Mouse (Mus musculus) forebrain, embryonic 12.5 days (tissue): ENCODE data around the gene Dgat2. TPM values are rescaled to one million over a fixed set of nuclear protein-coding genes. Genes with fewer than 3 reads are reported as not detected.

Experiments used
- ATAC-seq: fragments of 200-750 bp; cut with Nextera tagmentation; 2 replicates; pipeline ENCODE4 v1.8.0; 2017; ENCODE audit warnings: moderate TSS enrichment; ENCODE audit not compliant: low FRiP score
- H3K27ac ChIP-seq: fragments of 300-500 bp; sonication (generic); 2 replicates; pipeline ENCODE4 v1.5.1; 2016; ENCODE audit warnings: mild to moderate bottlenecking
- H3K27me3 ChIP-seq: fragments of 300-500 bp; sonication (generic); 2 replicates; pipeline ENCODE4 v1.6.1; 2016; ENCODE audit warnings: mild to moderate bottlenecking
- H3K36me3 ChIP-seq: fragments of 300-500 bp; sonication (generic); replicated peaks from 2 replicates; pipeline ENCODE4 v1.6.1; 2016; ENCODE audit warnings: mild to moderate bottlenecking
- H3K4me1 ChIP-seq: fragments of 300-500 bp; sonication (generic); 2 replicates; pipeline ENCODE4 v1.6.1; 2016
- H3K4me2 ChIP-seq: fragments of 300-500 bp; sonication (generic); 2 replicates; pipeline ENCODE4 v1.6.1; 2016; ENCODE audit warnings: mild to moderate bottlenecking, moderate library complexity
- H3K4me3 ChIP-seq: fragments of 300-500 bp; sonication (generic); replicated peaks from 2 replicates; pipeline ENCODE4 v1.5.1; 2016; ENCODE audit warnings: mild to moderate bottlenecking
- H3K9ac ChIP-seq: fragments of 300-500 bp; sonication (generic); 2 replicates; pipeline ENCODE4 v1.6.1; 2016; ENCODE audit warnings: mild to moderate bottlenecking
- H3K9me3 ChIP-seq: fragments of 300-500 bp; sonication (generic); 2 replicates; pipeline ENCODE4 v1.6.1; 2016
- WGBS: fragments of 180-500 bp; shearing (Covaris S2); methylation state at CpG from one replicate; pipeline ENCODE4 v1.1.7; 2016; 5-methylcytosine and 5-hydroxymethylcytosine counted together
- polyA plus RNA-seq: library from polyadenylated mRNA; unstranded; fragments of >200 nt; fragmentation: Nextera tagmentation; extraction: Ambion mirVana; gene quantifications from 2 replicates; pipeline ENCODE4 v1.2.1, GENCODE M21; 2016

The Dgat2 gene
- polyA plus RNA-seq, 1 experiment from 2014 or later: 8.6 TPM

DNA sequence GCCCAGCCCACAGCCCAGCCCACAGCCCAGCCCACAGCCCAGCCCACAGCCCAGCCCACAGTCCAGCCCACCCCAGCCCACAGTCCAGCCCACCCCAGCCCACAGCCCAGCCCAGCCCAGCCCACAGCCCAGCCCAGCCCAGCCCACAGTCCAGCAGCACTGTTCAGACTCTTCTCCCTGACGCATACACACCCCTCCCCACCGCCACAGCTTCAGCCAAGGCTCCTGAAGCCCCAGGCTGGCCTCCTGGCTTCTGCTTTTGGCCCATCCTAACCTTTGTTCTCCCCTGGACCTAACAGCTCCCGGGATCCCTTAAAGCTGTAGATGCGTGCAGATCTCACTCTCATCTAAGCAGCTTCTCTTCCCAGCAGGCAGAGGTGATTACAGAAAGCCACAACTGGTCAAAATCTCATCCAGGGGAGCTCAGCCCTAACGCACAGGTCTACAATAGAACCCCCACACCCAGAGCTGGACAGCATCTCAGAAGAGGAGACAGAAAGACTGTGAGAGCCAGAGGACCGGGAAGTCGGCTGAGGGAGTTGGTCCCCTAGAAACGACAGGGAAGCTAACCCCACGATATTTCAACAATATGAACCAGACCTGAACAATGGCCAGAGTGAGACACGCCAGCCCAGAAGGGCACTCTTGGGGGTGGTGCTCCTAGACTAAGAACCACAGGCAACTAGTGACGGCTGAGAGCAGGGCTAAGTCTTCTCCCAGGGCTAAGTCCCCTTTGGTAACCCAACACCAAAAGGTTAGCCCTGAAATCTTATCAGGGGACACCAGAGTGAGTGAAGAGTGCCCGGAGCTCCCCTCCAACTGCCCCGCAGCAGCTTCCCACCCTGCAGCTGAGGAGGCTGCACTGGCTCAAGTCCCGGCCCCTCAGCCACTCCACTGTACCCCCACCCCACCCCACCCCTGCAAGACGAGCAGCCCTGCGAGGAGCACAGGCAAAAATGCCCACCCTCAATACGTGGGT lies 26.9 kb downstream of the Dgat2 start:
- Histone ChIP-seq H3K27me3 (no peaks in the 10 kb centered on the region), H3K9ac (peak overlapping the region; percentile 25; the same call in 1 of the 2 replicates), H3K4me2 (peak overlapping the region; percentile 49), H3K36me3 (no peaks in the 10 kb centered on the region), H3K4me3 (peak overlapping the region; percentile 18; the same call in 1 of the 2 replicates), H3K4me1 (peaks cover 14% of the 10 kb centered on the region), H3K27ac (0 out of 2 replicates have a peak overlapping the region, but pooled peaks have one; percentile 20), H3K9me3 (no peaks in the 10 kb centered on the region)
- WGBS: 23% methylated on average over 17 of the region's 17 CpGs
- ATAC-seq: peak; percentile 68

DNA sequence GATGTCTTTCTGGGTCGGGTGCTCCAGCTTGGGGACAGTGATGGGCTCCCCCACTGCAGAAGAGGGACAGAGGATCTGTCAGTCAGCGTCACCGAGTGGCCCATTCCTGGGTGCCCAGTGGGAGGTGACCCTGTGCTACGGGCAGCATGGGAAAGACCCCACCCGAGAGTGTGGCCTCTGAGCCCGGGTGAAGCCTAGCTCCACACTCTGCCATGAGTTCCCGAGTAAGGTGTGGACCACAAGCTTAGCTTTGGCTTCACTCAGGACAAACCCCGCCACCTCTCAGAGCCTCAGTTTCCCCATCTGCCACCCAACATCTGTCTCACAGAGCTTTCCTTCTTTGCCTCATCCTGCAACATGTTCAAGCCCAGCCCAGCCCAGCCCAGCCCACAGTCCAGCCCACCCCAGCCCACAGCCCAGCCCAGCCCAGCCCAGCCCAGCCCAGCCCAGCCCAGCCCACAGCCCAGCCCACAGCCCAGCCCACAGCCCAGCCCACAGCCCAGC lies 27.8 kb downstream of the Dgat2 start:
- peak; percentile 67 for ATAC-seq
- H3K4me2 ChIP-seq: no peak overlapping the region
- H3K9me3 ChIP-seq: no peaks in the 10 kb centered on the region
- H3K4me3 ChIP-seq: no peak overlapping the region
- no peaks in the 10 kb centered on the region for H3K27me3 ChIP-seq
- no peaks in the 10 kb centered on the region for H3K36me3 ChIP-seq
- no peak overlapping the region for H3K27ac ChIP-seq
- H3K9ac ChIP-seq: no peak overlapping the region
- peaks cover 14% of the 10 kb centered on the region for H3K4me1 ChIP-seq
- WGBS: 55% methylated on average over 8 of the region's 8 CpGs

DNA sequence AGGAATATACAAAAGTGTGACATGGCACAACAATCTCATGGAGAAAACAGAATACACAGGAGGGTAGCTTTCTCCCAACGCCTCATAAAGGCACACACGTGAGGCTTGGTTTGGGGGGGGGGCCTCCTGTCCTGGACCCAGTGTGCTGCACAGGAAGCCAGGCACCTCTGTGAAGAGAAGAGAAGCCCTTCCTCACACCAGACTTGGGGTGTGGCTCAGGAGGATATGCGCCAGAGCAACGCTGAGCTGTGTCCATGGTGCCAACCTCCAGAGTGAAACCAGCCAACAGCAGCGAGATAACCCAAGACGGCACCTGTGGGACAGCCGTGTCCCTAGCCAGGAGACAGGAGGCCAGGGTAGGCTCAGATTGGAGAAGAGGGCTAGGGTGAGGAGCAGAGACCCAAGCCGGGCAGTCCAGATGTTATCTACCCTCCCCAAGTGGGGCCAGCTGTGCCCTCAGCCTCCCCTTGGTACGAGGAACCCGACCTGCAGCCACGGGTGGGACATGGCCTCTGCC lies 28.8 kb downstream of the Dgat2 start:
- 93% methylated on average over 11 of the region's 11 CpGs for WGBS
- Histone ChIP-seq H3K9me3 (no peaks in the 10 kb centered on the region), H3K36me3 (no peaks in the 10 kb centered on the region), H3K4me2 (no peak overlapping the region), H3K27me3 (no peaks in the 10 kb centered on the region), H3K9ac (no peak overlapping the region), H3K27ac (no peak overlapping the region), H3K4me1 (peaks cover 14% of the 10 kb centered on the region), H3K4me3 (no peak overlapping the region)
- ATAC-seq: no peak

DNA sequence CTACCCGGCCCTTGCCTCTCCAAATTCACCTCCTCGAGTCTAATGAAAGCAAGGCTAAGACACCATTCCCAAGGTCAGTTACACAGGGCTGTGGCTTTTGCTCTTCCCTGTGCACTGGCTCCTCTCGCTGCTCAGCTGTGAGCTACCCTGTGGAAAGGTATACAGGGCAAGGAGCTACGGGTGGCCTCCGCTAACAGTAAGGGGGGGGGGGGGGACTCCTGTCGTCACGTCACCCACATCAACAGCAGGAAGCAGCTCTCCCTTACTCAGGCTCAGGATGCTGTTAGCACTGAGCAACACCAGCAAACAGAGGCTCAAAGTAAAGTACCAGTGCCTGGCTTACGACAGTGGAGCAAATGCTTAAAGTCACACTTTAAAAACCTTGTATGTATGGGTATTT lies 29.8 kb downstream of the Dgat2 start:
- H3K4me1 ChIP-seq: peaks cover 14% of the 10 kb centered on the region
- no peak for ATAC-seq
- no peaks in the 10 kb centered on the region for H3K36me3 ChIP-seq
- H3K9me3 ChIP-seq: no peaks in the 10 kb centered on the region
- WGBS: 87% methylated on average over 8 of the region's 8 CpGs
- H3K4me2 ChIP-seq: no peak overlapping the region
- H3K9ac ChIP-seq: no peak overlapping the region
- no peak overlapping the region for H3K4me3 ChIP-seq
- no peak overlapping the region for H3K27ac ChIP-seq
- H3K27me3 ChIP-seq: no peaks in the 10 kb centered on the region

DNA sequence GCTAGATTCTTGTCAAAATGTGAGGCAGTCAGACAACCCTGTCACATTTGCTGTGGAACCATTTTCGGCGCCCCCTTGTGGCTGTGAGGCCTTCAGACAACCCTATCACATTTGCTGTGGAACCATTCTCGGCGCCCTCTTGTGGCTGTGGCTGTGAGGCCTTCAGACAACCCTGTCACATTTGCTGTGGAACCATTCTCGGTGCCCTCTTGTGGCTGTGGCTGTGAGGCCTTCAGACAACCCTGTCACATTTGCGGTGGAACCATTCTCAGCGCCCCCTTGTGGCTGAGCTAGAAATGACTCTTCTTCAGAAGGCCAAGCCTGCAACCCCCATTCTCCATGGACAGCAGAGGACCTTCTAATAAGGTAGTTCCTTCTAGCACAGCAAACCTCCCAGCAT lies 31.2 kb downstream of the Dgat2 start:
- Histone ChIP-seq H3K4me3 (no peak overlapping the region), H3K27ac (no peak overlapping the region), H3K4me2 (no peak overlapping the region), H3K27me3 (no peaks in the 10 kb centered on the region), H3K9ac (no peak overlapping the region), H3K4me1 (peaks cover 14% of the 10 kb centered on the region), H3K36me3 (no peaks in the 10 kb centered on the region), H3K9me3 (no peaks in the 10 kb centered on the region)
- ATAC-seq: peak; percentile 50; the same call in 1 of the 2 replicates
- 7% methylated on average over 7 of the region's 7 CpGs for WGBS

DNA sequence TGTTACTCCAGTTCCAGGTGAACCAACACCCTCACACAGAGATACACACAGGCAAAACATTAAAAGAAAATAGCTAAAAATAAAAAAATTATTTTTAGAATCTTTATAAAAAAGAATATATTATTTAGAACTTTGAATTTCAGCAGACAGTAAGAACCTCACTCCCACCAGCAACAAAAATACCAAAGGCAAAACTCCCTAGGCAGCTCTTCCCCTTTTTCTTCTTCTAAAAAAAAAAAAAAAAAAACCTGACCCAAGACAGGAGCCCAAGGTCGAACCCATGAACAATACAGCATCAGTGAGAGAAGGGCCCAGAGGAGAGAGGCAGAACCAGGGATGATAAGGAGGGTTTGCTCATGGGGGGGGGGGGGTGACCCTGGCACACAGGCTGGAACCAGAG lies 33.5 kb downstream of the Dgat2 start:
- Histone ChIP-seq H3K27ac (no peak overlapping the region), H3K4me2 (no peak overlapping the region), H3K36me3 (no peaks in the 10 kb centered on the region), H3K27me3 (no peaks in the 10 kb centered on the region), H3K9ac (no peak overlapping the region), H3K9me3 (no peaks in the 10 kb centered on the region), H3K4me1 (no peaks in the 10 kb centered on the region), H3K4me3 (no peak overlapping the region)
- ATAC-seq: no peak
- 61% methylated on average over 1 of the region's 1 CpGs for WGBS

DNA sequence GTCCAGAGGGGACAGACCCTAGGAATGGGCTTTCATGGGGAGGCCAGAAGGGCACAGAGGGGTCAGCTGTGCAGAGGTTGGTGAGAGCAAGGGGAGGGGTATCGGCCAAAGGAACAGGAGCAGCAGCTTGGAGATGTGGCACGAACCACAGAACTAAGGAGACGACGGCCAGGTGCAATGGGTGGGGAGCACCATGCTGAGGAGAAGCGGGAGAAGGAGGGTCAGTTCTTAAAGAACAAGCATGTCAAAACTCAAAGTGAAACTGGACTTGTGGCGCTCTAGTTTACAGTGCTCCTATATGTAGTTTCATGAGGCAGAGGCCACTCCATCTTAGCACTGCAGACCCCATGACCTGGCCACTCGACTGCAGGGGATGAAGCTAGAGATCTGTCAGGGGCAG lies 35.0 kb downstream of the Dgat2 start:
- WGBS: 83% methylated on average over 7 of the region's 7 CpGs
- no peak for ATAC-seq
- Histone ChIP-seq H3K9me3 (no peaks in the 10 kb centered on the region), H3K36me3 (no peaks in the 10 kb centered on the region), H3K4me2 (no peak overlapping the region), H3K4me3 (no peak overlapping the region), H3K4me1 (no peaks in the 10 kb centered on the region), H3K27ac (no peak overlapping the region), H3K27me3 (no peaks in the 10 kb centered on the region), H3K9ac (no peak overlapping the region)

DNA sequence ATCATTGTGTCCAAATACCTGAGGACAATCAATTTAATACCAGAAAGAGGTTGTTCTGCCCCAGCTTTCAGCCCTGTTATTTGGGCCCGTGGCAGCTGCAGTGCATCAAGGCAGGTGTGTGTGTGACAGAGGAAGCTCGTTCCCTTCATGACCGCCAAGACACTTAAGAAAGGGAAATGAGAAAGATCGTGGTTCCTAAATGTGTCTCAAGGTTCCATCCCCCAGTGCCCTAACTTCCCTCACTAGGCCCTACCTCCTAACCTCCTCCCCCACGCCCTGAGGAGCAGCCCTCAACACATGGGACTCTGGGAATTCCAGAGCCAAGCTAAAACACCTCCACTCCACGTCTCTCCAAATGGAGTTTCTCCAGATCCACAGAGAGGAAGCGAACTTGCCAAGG lies 35.6 kb downstream of the Dgat2 start:
- 82% methylated on average over 7 of the region's 7 CpGs for WGBS
- no peaks in the 10 kb centered on the region for H3K36me3 ChIP-seq
- no peak overlapping the region for H3K9ac ChIP-seq
- H3K4me3 ChIP-seq: no peak overlapping the region
- 0 out of 2 replicates have a peak, but pooled peaks cover 2% of the 10 kb centered on the region for H3K27me3 ChIP-seq
- no peak overlapping the region for H3K27ac ChIP-seq
- H3K4me2 ChIP-seq: no peak overlapping the region
- H3K4me1 ChIP-seq: peaks cover 5% of the 10 kb centered on the region
- H3K9me3 ChIP-seq: no peaks in the 10 kb centered on the region
- ATAC-seq: no peak

DNA sequence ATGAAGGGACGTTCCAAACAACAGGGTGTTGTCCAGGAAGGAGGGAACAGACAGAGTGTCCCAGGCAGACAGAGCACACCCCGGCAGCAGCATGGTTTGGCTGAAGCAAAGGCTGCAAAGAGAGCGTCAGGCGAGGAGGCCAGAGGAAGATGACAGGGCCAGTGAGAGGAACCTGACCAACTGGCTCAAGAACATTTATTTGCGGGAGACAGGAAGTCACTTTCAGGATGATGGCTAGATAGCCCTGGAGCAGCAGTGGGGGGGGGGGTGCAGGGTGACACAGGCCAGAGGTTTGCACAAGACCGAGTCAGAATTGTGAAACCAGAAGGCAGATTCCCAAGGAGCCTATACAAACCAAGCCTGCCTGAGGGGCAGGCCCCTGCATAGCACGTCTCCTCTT lies 36.5 kb downstream of the Dgat2 start:
- Histone ChIP-seq H3K27me3 (0 out of 2 replicates have a peak, but pooled peaks cover 2% of the 10 kb centered on the region), H3K36me3 (no peaks in the 10 kb centered on the region), H3K4me3 (no peak overlapping the region), H3K9ac (no peak overlapping the region), H3K27ac (no peak overlapping the region), H3K4me1 (peaks cover 8% of the 10 kb centered on the region), H3K4me2 (no peak overlapping the region), H3K9me3 (no peaks in the 10 kb centered on the region)
- no peak for ATAC-seq
- 66% methylated on average over 7 of the region's 7 CpGs for WGBS

DNA sequence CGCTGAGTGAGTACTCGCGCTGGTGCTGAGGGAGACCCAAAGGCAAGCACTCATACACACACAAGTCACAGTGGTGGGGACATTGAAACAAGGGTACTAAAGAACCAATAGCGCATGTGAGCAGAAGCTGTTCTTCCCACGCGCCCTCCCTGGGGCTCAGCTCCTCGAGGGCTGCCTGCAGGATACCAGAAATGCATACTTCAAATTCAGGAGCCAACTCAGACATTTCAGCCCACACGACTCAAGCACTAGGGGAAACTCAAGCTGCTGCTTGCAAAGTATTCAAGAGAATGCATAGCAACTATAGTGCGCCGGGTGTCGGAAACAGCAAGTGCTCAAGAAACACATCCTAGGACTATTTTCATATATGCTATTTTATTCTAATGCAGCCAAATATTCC lies 37.9 kb downstream of the Dgat2 start:
- no peak for ATAC-seq
- no peak overlapping the region for H3K4me3 ChIP-seq
- no peak overlapping the region for H3K9ac ChIP-seq
- H3K4me2 ChIP-seq: no peak overlapping the region
- H3K4me1 ChIP-seq: peaks cover 16% of the 10 kb centered on the region
- H3K27me3 ChIP-seq: 0 out of 2 replicates have a peak, but pooled peaks cover 2% of the 10 kb centered on the region
- no peak overlapping the region for H3K27ac ChIP-seq
- WGBS: 72% methylated on average over 11 of the region's 11 CpGs
- H3K9me3 ChIP-seq: no peaks in the 10 kb centered on the region
- H3K36me3 ChIP-seq: no peaks in the 10 kb centered on the region

DNA sequence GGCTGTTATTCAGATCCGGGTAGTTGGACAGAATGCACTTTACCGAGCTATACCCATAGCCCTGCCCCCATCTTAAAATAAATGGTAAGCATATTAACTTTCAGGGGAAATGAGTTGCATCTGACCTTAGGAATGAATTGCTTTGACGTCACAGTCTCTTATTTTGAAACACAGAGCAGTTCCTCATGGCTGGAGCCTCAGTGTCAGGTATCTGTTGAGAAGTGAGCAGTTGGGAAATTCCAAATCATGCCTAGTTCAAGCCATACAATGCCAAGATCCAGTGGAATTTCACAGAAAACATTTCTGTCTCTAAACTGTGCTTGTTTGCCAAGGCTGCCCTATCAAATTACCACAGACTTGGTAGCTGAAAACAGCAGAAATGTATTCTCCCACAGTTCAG lies 39.3 kb downstream of the Dgat2 start:
- ATAC-seq: no peak
- 75% methylated on average over 3 of the region's 3 CpGs for WGBS
- Histone ChIP-seq H3K9ac (no peak overlapping the region), H3K27me3 (0 out of 2 replicates have a peak, but pooled peaks cover 2% of the 10 kb centered on the region), H3K36me3 (no peaks in the 10 kb centered on the region), H3K4me3 (no peak overlapping the region), H3K4me2 (no peak overlapping the region), H3K27ac (no peak overlapping the region), H3K4me1 (peaks cover 21% of the 10 kb centered on the region), H3K9me3 (no peaks in the 10 kb centered on the region)

DNA sequence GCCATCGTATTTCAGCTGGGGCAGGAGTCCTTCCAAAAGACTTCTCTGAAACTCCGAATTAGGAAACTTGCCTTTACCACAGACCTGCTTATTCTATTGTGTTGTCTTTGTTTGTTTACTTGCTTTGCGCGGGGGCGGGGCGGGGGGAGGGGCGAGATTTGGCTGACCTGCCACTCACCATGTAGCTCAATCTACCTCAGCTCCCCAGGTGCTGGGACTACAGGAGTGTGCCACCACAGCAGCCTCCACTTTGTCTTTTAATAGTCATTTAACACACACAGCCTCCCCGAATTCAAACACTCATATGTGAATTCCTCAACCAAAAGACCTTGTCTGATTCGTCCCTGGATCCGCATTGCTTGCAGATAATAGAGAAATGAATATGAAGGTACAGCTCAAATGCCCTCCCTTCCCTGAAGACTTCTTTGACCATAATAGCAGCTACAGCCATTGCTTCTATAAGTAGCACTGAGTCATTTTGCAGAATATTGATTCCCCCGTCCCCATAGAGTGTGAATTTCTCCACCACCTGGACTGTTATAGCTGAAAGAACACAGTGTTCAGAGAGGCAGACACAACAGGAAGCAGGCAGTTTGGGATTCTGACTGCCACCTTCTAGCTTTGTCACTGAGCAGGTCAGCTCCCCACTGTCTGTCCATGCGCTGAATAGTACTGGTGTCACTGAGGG lies 40.5 kb downstream of the Dgat2 start:
- Histone ChIP-seq H3K4me3 (peak overlapping the region; percentile 94), H3K9me3 (no peaks in the 10 kb centered on the region), H3K4me1 (peaks cover 21% of the 10 kb centered on the region), H3K36me3 (no peaks in the 10 kb centered on the region), H3K4me2 (peak overlapping the region; percentile 72), H3K27ac (0 out of 2 replicates have a peak overlapping the region, but pooled peaks have one; percentile 50), H3K9ac (peak overlapping the region; percentile 39; the same call in 1 of the 2 replicates), H3K27me3 (0 out of 2 replicates have a peak, but pooled peaks cover 2% of the 10 kb centered on the region)
- 30% methylated on average over 12 of the region's 12 CpGs for WGBS
- ATAC-seq: no peak
